Mouse (Mus musculus): Measurements from ENCODE around the gene Nrbp1.
A peak's percentile ranks its signal among the peaks of the same experiment; 100 is the strongest.
"Not testable (repeated sequence)": the region's sequence is repeated elsewhere in the genome, so short reads cannot be mapped to it uniquely, and the experiment has no call there.

Gene Nrbp1

GRCm38 (mm10) chr5:31216554-31216953 is 24.1 kb upstream of the Nrbp1 start:
- not testable (repeated sequence) for DNase-seq

DNA sequence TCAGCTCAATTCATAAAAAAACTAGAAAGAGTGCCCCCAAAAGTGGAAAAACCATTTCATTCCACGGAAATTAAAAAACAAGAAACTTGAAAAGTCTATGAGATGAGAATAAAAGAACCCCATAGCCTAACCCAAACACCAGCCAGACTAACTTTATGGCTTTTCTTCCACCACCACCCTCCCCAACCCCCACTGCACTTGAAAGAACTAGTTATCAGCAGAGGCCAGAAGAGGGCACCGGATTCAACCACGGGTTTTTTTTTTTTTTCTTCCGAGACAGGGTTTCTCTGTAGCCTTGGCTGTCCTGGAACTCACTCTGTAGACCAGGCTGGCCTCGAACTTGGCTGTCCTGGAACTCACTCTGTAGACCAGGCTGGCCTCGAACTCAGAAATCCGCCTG is 22.4 kb upstream of the Nrbp1 start:
- DNase-seq = no peak

DNA sequence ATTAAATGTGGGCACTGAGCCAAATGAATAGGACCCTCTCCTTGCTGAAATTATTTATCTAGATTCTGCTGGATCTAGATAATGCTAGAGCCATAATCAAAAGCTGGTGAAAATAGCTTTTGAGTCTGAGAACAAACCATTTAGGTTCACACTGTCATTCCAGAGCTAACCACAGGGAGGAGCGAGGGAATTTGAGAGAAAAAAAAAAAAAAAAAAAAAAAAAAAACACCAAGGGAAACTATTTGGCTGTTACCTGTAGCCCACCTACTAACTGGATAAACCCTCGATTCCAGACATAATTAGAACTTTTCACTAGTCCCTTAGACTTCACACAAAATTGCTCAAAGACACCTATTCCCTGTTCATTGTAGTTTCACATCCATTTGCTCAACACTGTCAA is 21.6 kb upstream of the Nrbp1 start:
- no peak for DNase-seq

DNA sequence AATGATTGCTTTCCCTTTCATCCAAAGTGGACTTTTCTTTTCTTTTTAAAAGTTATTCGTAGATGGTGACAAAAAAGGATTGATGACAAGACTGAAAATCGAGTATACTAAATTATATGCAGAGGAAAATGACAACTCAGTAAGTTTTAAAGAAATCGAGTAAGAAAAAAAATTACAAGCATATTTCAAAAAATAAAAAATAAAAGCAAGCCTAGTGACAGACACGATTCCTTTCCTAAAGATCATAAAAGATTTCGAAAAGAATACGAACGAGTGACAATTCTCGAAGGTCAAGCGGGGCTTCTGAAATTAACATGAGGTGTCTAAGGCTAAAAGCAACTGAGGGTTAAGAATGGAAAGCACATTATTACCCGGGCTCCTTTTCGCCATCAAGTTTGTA is 21.2 kb upstream of the Nrbp1 start:
- no peak for DNase-seq

DNA sequence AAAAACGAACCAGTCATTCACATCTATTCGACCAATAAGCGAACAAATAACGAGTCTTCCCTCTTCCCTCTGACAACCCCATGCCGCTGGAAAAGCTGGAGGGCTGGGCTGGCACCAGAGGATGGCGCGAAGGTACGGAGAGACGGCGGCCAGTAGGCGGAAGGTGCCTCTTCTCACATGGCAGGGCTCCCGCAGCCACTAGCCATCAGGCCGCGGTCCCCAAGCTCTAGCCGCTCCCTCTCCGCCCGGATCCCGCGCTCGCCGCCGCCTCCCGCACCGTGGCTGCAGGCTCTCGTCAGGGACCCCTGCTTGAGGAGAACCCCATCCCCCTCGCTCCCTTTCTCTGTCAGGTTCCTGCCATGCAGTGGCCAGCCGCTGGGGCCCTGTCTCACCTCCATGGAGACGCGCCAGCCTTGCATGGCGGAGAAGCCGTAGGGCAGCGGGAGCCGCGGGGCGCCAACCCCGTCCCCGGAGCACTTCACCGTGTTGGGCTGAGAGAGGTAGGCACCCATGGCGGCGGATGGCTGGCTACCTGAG is 20.7 kb upstream of the Nrbp1 start:
- DNase-seq = no peak

GRCm38 (mm10) chr5:31220448-31221303 is 20.0 kb upstream of the Nrbp1 start, which contains the start of gene Ppm1g:
TSS of gene Ppm1g (minus strand) at chr5:31220687.
- peak; percentile 98 for DNase-seq

DNA sequence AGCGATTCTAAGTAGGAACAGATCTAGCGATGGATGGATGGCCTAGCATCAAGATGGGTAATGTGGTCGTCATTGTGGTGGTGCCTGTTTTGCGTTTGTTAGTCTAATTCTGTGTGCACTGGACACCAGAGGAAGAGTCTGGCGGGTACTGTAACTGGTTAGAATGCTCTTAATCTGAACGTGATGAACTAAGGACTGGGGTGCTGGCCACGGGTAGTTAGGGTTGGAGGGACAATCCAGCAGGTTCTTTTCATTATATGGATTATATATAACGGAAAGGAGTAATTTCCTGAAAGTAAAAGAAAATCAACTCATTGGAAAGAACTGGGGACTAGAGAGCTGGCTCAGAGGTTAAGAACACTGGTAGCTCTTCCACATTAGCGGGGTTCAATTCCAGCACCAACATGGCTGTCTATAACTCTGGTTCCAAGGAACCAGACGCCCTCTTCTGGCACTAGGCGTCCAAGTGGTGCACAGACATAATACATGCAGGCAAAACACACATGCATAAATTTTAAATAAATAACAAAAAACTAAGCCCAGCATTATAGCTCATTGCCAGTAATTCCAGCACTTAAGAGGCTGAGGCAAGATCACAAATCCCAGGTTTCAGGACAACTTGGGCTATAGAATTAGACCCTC is 19.2 kb upstream of the Nrbp1 start:
- peak; percentile 13 for DNase-seq

- no peak for DNase-seq
Observed at GRCm38 (mm10) chr5:31222696-31223095, 18.0 kb upstream of the Nrbp1 start.

DNA sequence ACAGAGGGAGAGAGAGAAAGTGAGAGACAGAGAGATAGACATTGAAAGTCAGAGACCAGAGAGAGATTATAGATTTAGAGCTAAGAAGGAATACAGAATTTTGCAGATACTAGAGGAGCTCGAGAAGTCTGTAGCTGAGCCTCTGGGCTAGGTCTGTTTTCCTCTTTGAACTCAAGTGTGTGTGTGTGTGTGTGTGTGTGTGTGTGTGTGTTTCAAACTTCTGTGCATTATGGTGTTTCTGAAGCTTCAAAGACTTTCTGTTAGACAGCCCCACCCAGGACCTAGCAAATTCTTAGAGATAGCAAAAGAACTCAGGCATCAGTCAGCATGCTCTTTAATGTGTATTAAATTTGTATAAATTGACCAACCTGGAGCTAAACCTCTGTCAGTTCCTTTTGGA is 14.0 kb upstream of the Nrbp1 start:
- DNase-seq = no peak

DNA sequence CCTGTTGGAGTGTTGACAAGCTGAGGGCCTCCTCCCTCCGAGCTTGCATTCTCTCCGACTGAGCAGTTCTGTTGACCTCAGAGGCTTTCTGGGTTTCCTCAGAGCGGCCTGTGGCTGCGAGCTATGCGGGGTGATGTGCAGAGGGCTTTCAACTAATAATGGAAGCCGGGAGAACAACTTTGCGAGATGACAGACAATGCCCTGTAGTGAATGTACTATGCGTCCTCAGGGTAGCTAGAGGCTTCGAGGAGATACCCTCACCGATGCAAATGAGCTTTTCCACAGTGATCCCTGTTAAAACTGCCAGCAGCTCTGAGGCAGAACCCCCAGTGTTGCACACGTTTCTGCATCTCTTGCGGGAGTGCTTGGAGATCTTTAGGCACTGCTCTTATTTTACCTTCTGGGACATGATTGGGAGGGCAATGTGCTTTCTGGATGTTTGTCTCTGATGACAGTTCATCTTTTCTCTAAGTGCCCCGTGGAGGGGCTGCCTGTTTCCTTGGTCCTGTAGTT is 914 bp downstream of the Nrbp1 start:
- DNase-seq = no peak

DNA sequence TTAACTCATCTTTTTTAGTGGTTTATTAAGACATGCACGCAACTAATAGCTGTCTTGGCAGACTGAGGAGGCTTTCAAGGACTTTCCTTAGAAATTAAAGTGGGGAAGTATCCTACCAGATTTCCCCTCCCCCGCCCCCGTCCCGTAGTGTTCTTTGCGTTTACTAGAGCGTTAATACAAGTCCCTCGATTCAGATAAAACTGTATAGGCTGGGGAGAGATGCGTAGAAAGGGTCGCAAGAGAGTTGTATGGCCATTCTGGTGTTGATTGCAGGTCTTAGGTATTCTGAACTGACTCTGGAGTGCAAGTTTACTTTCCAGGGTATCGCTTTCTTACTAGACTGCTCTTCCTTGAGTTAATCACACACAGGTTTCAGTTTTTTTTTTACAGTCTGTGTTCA is 1.5 kb downstream of the Nrbp1 start:
- DNase-seq = no peak

DNA sequence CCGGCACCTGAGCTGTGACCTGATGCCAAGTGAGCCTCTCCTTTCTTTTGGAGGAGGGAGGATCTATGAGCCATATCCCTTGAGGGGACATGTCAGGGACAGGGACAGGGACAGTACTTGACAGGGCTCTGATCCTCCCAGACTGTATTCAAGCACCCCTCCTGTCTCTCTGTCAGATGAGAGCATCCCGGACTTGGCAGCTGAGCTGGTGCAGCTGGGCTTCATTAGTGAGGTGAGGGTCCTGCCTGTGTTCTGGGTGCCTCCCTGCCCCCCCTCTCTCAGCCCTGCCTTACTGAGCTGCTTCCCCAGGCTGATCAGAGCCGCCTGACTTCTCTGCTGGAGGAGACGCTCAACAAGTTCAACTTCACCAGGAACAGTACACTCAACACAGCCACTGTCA is 10.1 kb downstream of the Nrbp1 start:
- DNase-seq = no peak

DNA sequence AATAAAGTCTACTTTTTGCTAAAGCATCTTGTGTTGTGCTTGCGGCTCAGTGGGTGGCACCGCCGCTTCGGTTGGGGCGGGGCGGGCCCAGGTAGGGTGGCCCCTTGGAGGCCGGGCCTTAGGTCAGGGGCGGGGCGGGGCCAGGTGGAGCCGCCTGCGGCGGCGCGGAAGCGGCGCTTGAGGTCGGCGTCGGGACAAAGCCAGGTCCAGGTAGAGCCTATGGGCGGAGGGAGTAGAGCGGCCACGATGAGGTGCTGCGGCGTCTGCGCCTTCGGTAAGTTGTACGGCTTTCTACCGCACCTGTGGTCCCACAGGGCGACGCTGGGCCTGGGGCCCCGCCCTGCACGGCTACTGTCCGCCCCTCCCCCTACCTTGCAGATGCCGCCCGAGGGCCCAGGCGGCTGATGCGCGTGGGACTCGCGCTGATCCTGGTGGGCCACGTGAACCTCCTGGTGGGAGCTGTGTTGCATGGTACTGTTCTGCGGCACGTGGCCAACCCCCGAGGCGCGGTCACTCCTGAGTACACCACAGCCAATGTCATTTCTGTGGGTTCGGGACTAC is 11.0 kb downstream of the Nrbp1 start, which contains the start of gene Krtcap3:
Gene Krtcap3, plus strand, starts transcription at position 151 of the 561 bp plus-strand sequence.
- peak; percentile 77 for DNase-seq

- no peak for DNase-seq
Observed at GRCm38 (mm10) chr5:31252151-31252550, 11.5 kb downstream of the Nrbp1 start.

DNA sequence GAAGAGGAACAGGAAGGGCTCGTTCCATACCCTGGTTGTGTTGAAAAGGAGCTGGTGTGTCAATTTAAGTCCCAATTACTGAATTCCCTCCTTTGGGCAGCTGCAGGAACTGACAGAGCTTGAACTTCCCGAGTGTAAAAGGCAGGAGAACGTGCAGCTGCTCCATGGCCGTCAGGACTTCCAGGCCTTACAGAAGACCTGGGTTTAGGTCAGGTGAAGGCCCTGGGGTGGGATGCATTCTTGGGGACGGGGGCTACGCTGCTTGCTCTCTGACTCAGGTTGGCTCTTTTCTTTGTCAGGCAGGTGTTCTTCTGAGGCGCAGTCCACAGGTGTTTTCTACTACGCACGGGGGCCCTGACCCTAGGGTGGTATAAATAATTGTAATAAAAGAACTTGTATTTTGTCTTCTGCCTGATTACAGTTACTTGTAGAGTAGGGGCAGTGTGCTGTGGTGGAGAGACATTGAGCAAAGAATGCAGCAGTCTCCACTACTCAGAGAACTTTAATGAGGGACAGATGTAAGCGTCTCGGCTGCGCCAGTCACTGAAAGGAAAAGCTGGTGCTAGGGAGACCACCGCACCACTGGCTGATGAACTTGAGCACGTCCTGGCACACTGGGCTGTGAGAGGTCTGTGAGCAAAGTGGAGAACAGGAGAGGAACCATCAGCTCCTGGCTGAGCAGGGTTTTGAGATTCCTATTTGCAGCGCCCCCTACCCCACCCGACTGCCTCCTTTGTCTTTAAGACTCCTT is 12.3 kb downstream of the Nrbp1 start:
- DNase-seq = no peak

GRCm38 (mm10) chr5:31253806-31254205 is 13.1 kb downstream of the Nrbp1 start:
- DNase-seq = no peak

DNA sequence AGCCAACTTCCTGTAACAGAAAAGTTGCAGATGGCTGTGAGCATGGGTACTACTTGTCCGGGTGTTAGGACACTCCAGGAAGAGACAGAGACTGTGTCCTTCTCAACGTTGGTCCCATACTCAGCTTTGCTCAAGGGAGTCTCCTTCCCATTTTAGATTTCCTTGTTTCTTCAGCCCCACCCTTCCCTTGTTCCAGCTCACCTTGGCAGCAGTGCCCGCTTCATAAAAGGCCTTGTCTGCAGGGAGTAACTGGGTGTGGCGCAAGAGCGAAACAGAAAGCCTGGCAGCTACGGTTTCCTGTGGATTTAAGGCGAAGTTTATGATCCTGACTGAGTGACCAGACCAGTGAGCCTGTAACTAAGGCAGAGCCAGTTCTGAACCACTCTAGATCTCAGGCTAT is 13.8 kb downstream of the Nrbp1 start:
- DNase-seq = no peak

GRCm38 (mm10) chr5:31254901-31255300 is 14.2 kb downstream of the Nrbp1 start:
- no peak for DNase-seq

DNA sequence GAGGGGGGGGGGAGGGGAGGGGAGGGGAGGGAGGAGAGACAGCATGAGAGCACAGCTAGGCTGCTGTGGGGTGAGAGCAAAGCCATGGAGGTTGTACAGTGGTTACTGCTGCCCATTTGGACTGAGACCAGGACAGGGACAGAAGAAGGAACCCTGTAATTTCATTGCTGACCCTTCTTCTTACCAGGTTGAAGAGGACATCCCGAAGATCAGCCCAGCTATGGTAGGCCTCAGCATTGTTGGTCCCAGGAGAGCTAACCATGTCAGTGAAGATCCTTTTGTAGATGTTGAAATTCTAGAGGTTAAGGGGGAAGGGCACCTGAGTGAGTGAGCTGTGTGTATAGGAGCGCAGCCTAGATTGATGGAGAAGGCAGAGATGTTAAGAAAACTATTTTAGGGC is 14.7 kb downstream of the Nrbp1 start:
- no peak for DNase-seq

DNA sequence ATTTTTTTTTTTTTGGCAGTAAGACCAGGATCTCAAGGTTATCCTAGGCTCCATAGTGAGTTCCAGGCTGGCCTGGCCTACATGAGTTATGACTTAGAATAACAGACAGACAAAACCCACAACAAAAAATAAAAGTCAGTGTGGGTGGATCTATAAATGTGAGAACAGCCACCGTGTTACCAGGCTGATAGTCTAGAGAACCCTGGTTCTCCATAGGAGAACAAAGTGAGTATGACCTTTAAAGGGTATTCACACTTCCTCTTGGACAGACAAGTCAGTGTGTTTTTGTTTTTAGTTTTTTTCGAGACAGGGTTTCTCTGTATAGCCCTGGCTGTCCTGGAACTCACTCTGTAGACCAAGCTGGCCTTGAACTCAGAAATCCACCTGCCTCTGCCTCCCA is 15.3 kb downstream of the Nrbp1 start:
- DNase-seq = no peak

DNA sequence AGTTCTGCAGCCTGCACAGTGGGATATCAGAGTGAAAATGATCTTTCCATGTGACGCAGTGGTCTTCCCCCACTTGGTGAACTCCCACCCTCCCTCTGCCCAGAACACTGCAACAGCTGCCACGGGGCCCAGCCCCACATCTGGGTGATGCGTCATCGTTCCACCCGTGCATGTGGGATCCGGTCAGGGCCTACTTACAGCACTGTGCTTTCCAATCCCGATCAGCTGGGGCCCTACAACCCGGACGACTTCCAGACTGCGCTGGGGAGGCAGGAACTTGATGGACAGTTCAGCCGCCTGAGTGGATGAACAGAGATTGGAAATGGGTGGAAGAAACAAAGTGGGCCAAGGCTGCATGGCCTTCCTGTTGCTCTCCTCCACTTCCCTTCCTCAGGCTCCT is 17.0 kb downstream of the Nrbp1 start:
- no peak for DNase-seq

DNA sequence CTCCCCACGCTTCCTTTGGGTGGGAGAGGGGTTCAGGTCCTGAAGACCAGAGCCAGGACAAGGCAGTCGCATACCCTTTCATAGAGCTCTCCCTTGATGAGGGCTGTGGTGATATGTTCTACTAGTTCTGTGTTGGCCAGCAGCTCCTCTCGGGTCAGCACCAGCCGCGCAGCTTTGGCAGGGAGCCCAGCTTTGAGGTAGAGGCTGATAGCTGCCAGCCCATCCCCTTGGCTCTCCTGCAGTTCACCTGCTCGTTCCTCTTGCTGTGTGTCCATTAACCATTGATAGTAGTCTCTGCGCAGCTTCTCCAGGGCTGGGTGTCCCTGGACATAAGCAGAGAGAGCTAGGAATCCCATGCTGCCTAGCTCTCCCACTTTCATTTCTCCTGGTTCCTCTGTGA is 25.4 kb downstream of the Nrbp1 start:
- DNase-seq = no peak

- DNase-seq = no peak
Observed at GRCm38 (mm10) chr5:31267686-31268085, 27.0 kb downstream of the Nrbp1 start.

All from kidney, adult 18-20 months (tissue).